In genomic region chr17:87351241-87352105, GRCm38 (mm10) we compare ENCODE assay signal across 8 mouse cellular contexts.
DNase-seq lines count a peak whose midpoint lies in the region; ATAC-seq and TF ChIP-seq lines count a peak whose summit lies in the region.

No protein-coding gene starts in this region.

- dilution Hi-C loops in CH12.LX (cut with MboI; ENCODE audit: extremely low pct_ligation_motif_present, extremely low pct_unique_long_range_greater_than_20kb, low sequenced_read_pairs): no loop called here

- no peak overlapping the region for H3K4me3 ChIP-seq in CH12.LX (replicated peaks in 1 of 3; ENCODE audit: low read depth in 2 of 3, low read length in 2 of 3, poor library complexity in 1 of 3)
- no peak overlapping the region for H3K4me3 ChIP-seq in cerebellum, adult 2 months (replicated peaks; ENCODE audit: insufficient read depth, low read depth, low read length)
- no peak overlapping the region for H3K4me3 ChIP-seq in forebrain, embryonic 14.5 days (ENCODE audit: low read depth, low read length)

- no peak for TF ChIP-seq CTCF in CH12.LX (conservative IDR thresholded peaks at IDR 0.05 in 1 of 2, IDR thresholded peaks at IDR 0.05 in 1 of 2; ENCODE audit: low read depth in 2 of 2, low read length in 2 of 2)
- TF ChIP-seq CTCF in cerebellum, adult 2 months (IDR thresholded peaks at IDR 0.05; ENCODE audit: borderline replicate concordance, insufficient read depth, low read depth, low read length): no peak

- H3K27me3 ChIP-seq in CH12.LX (replicated peaks): no peaks in the 10 kb centered on the region
- no peaks in the 10 kb centered on the region for H3K27me3 ChIP-seq in cerebellum, adult 2 months (ENCODE audit: control insufficient read depth, insufficient read depth, low read length)
- H3K27me3 ChIP-seq in forebrain, embryonic 14.5 days (replicated peaks; ENCODE audit: control insufficient read depth, insufficient read depth, low read length): no peaks in the 10 kb centered on the region

- WGBS in cerebellum, adult 2 months: 5% methylated on average over 20 of the region's 20 CpGs
- 34% methylated on average over 20 of the region's 20 CpGs for WGBS in forebrain, embryonic 14.5 days

- H3K4me2 ChIP-seq in CH12.LX (ENCODE audit: insufficient read depth, low read depth, poor library complexity, severe bottlenecking): no peak overlapping the region
- no peak overlapping the region for H3K4me2 ChIP-seq in forebrain, embryonic 14.5 days (ENCODE audit: low read length)

- TF ChIP-seq RAD21 in CH12.LX (IDR thresholded peaks at IDR 0.05; ENCODE audit: low read depth, low read length): no peak

- peaks cover 3% of the 10 kb centered on the region for H3K9me3 ChIP-seq in CH12.LX (replicated peaks; ENCODE audit: low read length)
- H3K9me3 ChIP-seq in forebrain, embryonic 14.5 days (replicated peaks; ENCODE audit: control insufficient read depth, low read length): no peaks in the 10 kb centered on the region

- no peak for ATAC-seq in forebrain, embryonic 14.5 days

- peaks cover 0 to 21% of the 10 kb centered on the region in 2 experiments for H3K36me3 ChIP-seq in CH12.LX (replicated peaks in 1 of 2; ENCODE audit: control insufficient read depth in 1 of 2, insufficient read depth in 1 of 2, low read length in 1 of 2)
- no peaks in the 10 kb centered on the region for H3K36me3 ChIP-seq in forebrain, embryonic 14.5 days (ENCODE audit: control insufficient read depth, insufficient read depth, low read length)

- no peak overlapping the region for H3K9ac ChIP-seq in CH12.LX (ENCODE audit: insufficient read depth, low read depth)
- no peak overlapping the region for H3K9ac ChIP-seq in forebrain, embryonic 14.5 days (ENCODE audit: low read length)

- H3K27ac ChIP-seq in CH12.LX (ENCODE audit: insufficient read depth, low read depth): no peak overlapping the region
- H3K27ac ChIP-seq in cerebellum, adult 2 months (ENCODE audit: insufficient read depth, low read length): peak overlapping the region; percentile 52
- H3K27ac ChIP-seq in forebrain, embryonic 14.5 days (ENCODE audit: low read depth, low read length): no peak overlapping the region

- peak; percentile 23 for DNase-seq in CH12.LX (ENCODE audit: extremely low read depth)
- peak; percentile 77 to 86 for DNase-seq in cerebellum, adult 2 months
- peak; percentile 61 for DNase-seq in heart, adult 8-10 months (ENCODE audit: low spot score)
- peak; percentile 92 for DNase-seq in kidney, adult 11 months
- peak; percentile 36 to 74 for DNase-seq in lung, postnatal 4 days
- DNase-seq in frontal cortex, adult 2 months (ENCODE audit: extremely low spot score in 1 of 2, low spot score in 1 of 2): no peak
- DNase-seq in forebrain, embryonic 14.5 days (ENCODE audit: low spot score): no peak
- DNase-seq in urinary bladder, postnatal 4 days (ENCODE audit: low spot score in 2 of 2): no peak

- no peaks in the 10 kb centered on the region for H3K79me2 ChIP-seq in CH12.LX (replicated peaks; ENCODE audit: control insufficient read depth, extremely low read depth, insufficient read depth, poor library complexity, severe bottlenecking)

- no peak for TF ChIP-seq POLR2A in CH12.LX (IDR thresholded peaks at IDR 0.05; ENCODE audit: low read depth, low read length)
- TF ChIP-seq POLR2A in cerebellum, adult 2 months (IDR thresholded peaks at IDR 0.05; ENCODE audit: borderline replicate concordance, insufficient read depth, low read length): no peak; the same call in 1 of the 2 replicates

- in situ Hi-C loops in CH12.LX (cut with MboI; ENCODE audit: low pct_ligation_motif_present, low pct_unique_long_range_greater_than_20kb, low sequenced_read_pairs): no loop called here

- no peak for TF ChIP-seq EP300 in CH12.LX (IDR thresholded peaks at IDR 0.05; ENCODE audit: low read length)

- peaks cover 19 to 44% of the 10 kb centered on the region in 2 experiments for H3K4me1 ChIP-seq in CH12.LX (ENCODE audit: control insufficient read depth in 1 of 2, insufficient read depth in 2 of 2)
- peaks cover 24% of the 10 kb centered on the region for H3K4me1 ChIP-seq in cerebellum, adult 2 months (ENCODE audit: control insufficient read depth, insufficient read depth, low read length)
- H3K4me1 ChIP-seq in forebrain, embryonic 14.5 days (ENCODE audit: control insufficient read depth, insufficient read depth, low read length): peaks cover 3% of the 10 kb centered on the region; the same call in 1 of the 2 replicates

TF ChIP-seq in CH12.LX, 34 proteins besides CTCF, POLR2A, EP300 and RAD21:
- no peak for TF ChIP-seq MAFK (IDR thresholded peaks at IDR 0.05; ENCODE audit: insufficient replicate concordance, low read length)
- no peak for TF ChIP-seq MYC (IDR thresholded peaks at IDR 0.05; ENCODE audit: low read depth, low read length)
- no peak for TF ChIP-seq JUND (conservative IDR thresholded peaks at IDR 0.05; ENCODE audit: low read depth, low read length)
- no peak for TF ChIP-seq NELFE (IDR thresholded peaks at IDR 0.05; ENCODE audit: low read depth, low read length)
- TF ChIP-seq ZC3H11A (IDR thresholded peaks at IDR 0.05; ENCODE audit: low read depth, low read length): no peak
- no peak for TF ChIP-seq MAZ (IDR thresholded peaks at IDR 0.05; ENCODE audit: low read depth, low read length)
- no peak for TF ChIP-seq NRF1 (IDR thresholded peaks at IDR 0.05; ENCODE audit: low read depth, low read length)
- no peak for TF ChIP-seq KAT2A (IDR thresholded peaks at IDR 0.05; ENCODE audit: insufficient replicate concordance, low read length)
- no peak for TF ChIP-seq JUN (IDR thresholded peaks at IDR 0.05; ENCODE audit: insufficient read depth, low read depth, low read length)
- TF ChIP-seq ELF1 (IDR thresholded peaks at IDR 0.05; ENCODE audit: low read depth, low read length): no peak

Comparison
In these comparisons a context has a peak if more than half of its experiments do, and no peak if none do; other contexts are left out.
1. DNase-seq: peak in CH12.LX (single experiment), cerebellum, adult 2 months (2 of 2), heart, adult 8-10 months (single experiment), kidney, adult 11 months (single experiment) and lung, postnatal 4 days (2 of 2); none in frontal cortex, adult 2 months (0 of 2), forebrain, embryonic 14.5 days (single experiment) and urinary bladder, postnatal 4 days (0 of 2).